Mouse (Mus musculus) ES-Bruce4 (cell line): ENCODE measurements around the gene Gpkow.

Experiments used
- CTCF ChIP-seq: IDR thresholded peaks from one replicate; pipeline ENCODE4 v1.8.1; 2011; ENCODE audit warnings: low read depth, low read length
- EP300 ChIP-seq: IDR thresholded peaks from 2 replicates; pipeline ENCODE4 v1.6.1; 2011; ENCODE audit warnings: low read depth, low read length; ENCODE audit not compliant: insufficient read depth
- POLR2A ChIP-seq: IDR thresholded peaks from one replicate; pipeline ENCODE4 v1.8.1; 2011; ENCODE audit warnings: low read length; ENCODE audit not compliant: insufficient read depth

DNA sequence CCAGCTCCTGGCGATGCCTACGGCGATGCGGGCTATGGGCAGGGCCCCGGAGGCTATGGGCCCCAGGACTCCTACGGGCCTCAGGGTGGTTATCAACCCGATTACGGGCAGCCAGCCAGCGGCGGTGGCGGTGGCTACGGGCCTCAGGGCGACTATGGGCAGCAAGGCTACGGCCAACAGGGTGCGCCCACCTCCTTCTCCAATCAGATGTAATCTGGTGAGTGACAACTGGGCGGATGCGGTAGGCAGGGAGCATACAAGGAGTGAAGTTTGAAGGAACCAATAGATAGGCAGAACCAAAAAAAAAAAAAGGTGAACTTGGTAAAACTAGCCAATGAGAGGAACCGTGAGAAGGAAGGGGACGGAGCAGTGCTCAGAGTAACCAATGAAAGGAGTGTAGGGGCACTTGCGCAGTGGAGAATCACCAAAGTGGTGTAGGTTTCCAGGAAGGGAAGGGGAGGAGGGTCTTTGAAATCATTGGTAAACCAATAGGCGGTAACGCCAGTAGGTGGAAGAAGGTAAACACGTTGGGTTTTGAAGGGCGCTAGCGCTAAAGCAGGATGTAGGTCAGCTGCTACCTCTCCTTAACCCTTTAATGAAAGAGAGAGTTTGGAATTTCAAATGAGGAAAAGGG, 48.1 kb upstream of the Gpkow start:
- no peak for TF ChIP-seq CTCF
- no peak for TF ChIP-seq POLR2A
- TF ChIP-seq EP300: no peak
